Mouse (Mus musculus) G1E (cell line): ENCODE data around the gene Smarcd2. TPM values are rescaled to one million over a fixed set of nuclear protein-coding genes. Genes with fewer than 3 reads are reported as not detected.

Experiments used
- ATAC-seq: 2 replicates; pipeline ENCODE4 v1.8.0; 2016; ENCODE audit warnings: mild to moderate bottlenecking; ENCODE audit not compliant: insufficient number of reproducible peaks, poor library complexity, low FRiP score, severe bottlenecking; ENCODE audit errors: extremely low read depth
- DNase-seq: peaks from one replicate; pipeline ENCODE4 v3.0.0; 2012; ENCODE audit warnings: low spot score
- H3K27me3 ChIP-seq: 2 replicates; pipeline ENCODE4 v1.6.1; 2012; ENCODE audit warnings: mild to moderate bottlenecking, low read length, inconsistent platforms; ENCODE audit not compliant: insufficient read depth
- H3K36me3 ChIP-seq: replicated peaks from 2 replicates; pipeline ENCODE3; 2012; ENCODE audit warnings: mild to moderate bottlenecking, inconsistent platforms
- H3K4me1 ChIP-seq: 2 replicates; pipeline ENCODE4 v1.6.1; 2012; ENCODE audit warnings: low read depth, low read length, inconsistent platforms, mixed read lengths; ENCODE audit not compliant: insufficient read depth
- H3K4me3 ChIP-seq: 2 replicates; pipeline ENCODE4 v1.5.1; 2012; ENCODE audit warnings: low read depth, mild to moderate bottlenecking, inconsistent platforms, low read length, moderate library complexity, mixed read lengths
- H3K9me3 ChIP-seq: replicated peaks from 2 replicates; pipeline ENCODE4 v1.6.1; 2012; ENCODE audit warnings: inconsistent platforms
- CTCF ChIP-seq: IDR thresholded peaks from 2 replicates; pipeline ENCODE4 v1.5.1; 2012; ENCODE audit warnings: low read depth, low read length, inconsistent platforms, mixed read lengths
- GATA1 ChIP-seq: IDR thresholded peaks from 2 replicates; pipeline ENCODE4 v1.6.1; 2012; ENCODE audit warnings: borderline replicate concordance, low read length, inconsistent platforms, mixed read lengths
- GATA2 ChIP-seq: IDR thresholded peaks from 2 replicates; pipeline ENCODE4 v1.6.1; 2012; ENCODE audit warnings: low read depth, low read length, inconsistent platforms, borderline replicate concordance
- POLR2AphosphoS5 ChIP-seq: IDR thresholded peaks from 2 replicates; pipeline ENCODE4 v1.6.1; 2012; ENCODE audit warnings: low read depth, low read length, inconsistent platforms; ENCODE audit not compliant: insufficient replicate concordance
- TAL1 ChIP-seq: conservative IDR thresholded peaks from 2 replicates; pipeline ENCODE4 v1.6.1; 2012; ENCODE audit warnings: low read depth, low read length, inconsistent platforms, mixed read lengths
- polyA plus RNA-seq: library from polyadenylated mRNA; stranded (reverse); fragments of >175 nt; gene quantifications from 2 replicates; pipeline ENCODE4 v1.2.3, GENCODE M21; 2012
- total RNA-seq, 2 experiments: library from RNA; stranded (forward) in 1 of 2; stranded (reverse) in 1 of 2; fragments of 200-1000 nt in 1 of 2; fragments of >200 nt in 1 of 2; fragmentation: Nextera tagmentation in 1 of 2; gene quantifications; 2 replicates each; pipeline ENCODE4 v1.2.3; 2014 to 2017

The Smarcd2 gene
- total and polyA plus RNA-seq, 3 experiments, result 94.1 to 139 (median 138) TPM

DNA sequence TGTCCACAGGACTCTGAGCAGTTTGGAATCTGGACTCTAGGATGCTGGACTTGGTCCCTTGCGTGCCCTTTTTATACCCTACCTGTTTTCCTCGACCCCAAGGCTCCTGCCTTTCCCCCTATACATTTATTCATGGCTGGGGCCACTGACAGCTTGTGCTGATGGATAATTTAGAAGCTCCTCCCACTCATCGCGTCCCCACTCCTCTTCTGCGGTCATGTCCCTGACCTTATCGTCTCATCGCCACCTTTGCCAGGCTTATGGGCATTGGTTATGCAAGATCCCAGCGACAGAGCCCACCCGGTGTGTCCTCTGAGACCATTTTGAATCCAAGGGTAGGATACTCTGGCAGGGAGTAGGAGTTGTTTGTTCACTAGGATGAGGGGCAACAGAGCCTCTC is 29.0 kb upstream of the Smarcd2 start, which contains the start of gene Gh:
Gene Gh, minus strand, starts transcription at position 101 of the 400 bp plus-strand sequence.
- no peaks in the 10 kb centered on the region for H3K9me3 ChIP-seq
- peaks cover 50% of the 10 kb centered on the region for H3K27me3 ChIP-seq
- no peak within 1 kb of the TSS for H3K4me3 ChIP-seq
- H3K4me1 ChIP-seq, result no peaks in the 10 kb centered on the region
- no peak for ATAC-seq
- H3K36me3 ChIP-seq, result no peaks in the 10 kb centered on the region
- DNase-seq, result no peak
- no peak for TF ChIP-seq POLR2AphosphoS5
- no peak for TF ChIP-seq CTCF
- TF ChIP-seq GATA2, result no peak
- no peak for TF ChIP-seq TAL1
- TF ChIP-seq GATA1, result no peak

DNA sequence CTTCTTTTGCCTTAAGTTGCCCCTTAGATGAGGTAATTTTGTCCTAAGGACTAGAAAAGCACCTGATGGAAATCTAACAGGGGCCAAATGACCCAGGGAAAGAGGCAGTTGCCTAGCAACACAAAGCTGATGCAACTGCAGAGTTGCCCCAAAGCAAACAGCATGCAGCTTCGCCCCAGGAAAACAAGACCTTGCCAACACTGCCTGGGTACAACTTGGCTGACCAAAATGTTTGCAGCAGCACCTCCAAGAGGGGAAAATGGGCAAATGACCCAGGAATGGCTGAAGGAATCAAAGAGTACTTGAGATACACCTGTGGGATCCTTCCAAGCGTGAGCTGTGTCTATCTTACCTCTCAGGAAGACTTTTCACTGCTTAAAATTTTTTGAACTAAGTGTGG is 19.1 kb upstream of the Smarcd2 start:
- no peak for TF ChIP-seq CTCF
- TF ChIP-seq GATA1, result no peak
- TF ChIP-seq TAL1, result no peak
- TF ChIP-seq GATA2, result no peak
- no peak for DNase-seq

DNA sequence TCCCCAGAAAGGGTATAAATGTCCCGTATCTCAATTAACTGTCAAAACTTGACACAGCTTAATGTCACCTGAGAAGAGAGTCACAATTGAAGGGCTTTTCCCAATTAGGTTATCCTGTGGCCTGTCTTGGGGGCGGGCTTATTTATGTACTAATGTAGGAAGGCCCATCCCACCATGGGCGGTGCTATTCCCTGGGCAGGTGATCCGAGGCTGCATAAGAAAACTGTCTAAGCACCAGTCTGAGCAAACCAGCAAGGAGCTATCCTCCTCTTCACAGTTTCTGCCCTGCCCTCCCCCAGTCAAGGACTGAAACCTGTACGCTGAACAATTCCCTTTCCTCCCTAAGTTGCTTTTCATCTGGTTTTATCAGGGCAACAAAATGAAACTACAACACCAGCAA is 17.6 kb upstream of the Smarcd2 start:
- no peak for ATAC-seq
- H3K9me3 ChIP-seq, result no peaks in the 10 kb centered on the region
- TF ChIP-seq GATA1 (no peak), GATA2 (no peak), CTCF (no peak), TAL1 (no peak), POLR2AphosphoS5 (no peak)
- peaks cover 40% of the 10 kb centered on the region for H3K27me3 ChIP-seq
- H3K4me3 ChIP-seq, result no peak overlapping the region
- no peaks in the 10 kb centered on the region for H3K36me3 ChIP-seq
- peaks cover 6% of the 10 kb centered on the region for H3K4me1 ChIP-seq
- no peak for DNase-seq

More for the DNA sequence above, 19.1 kb upstream of the Smarcd2 start:
- H3K9me3 ChIP-seq, result no peaks in the 10 kb centered on the region
- H3K36me3 ChIP-seq, result no peaks in the 10 kb centered on the region
- ATAC-seq, result no peak
- H3K27me3 ChIP-seq, result peaks cover 28% of the 10 kb centered on the region
- no peak overlapping the region for H3K4me3 ChIP-seq
- peaks cover 6% of the 10 kb centered on the region for H3K4me1 ChIP-seq

DNA sequence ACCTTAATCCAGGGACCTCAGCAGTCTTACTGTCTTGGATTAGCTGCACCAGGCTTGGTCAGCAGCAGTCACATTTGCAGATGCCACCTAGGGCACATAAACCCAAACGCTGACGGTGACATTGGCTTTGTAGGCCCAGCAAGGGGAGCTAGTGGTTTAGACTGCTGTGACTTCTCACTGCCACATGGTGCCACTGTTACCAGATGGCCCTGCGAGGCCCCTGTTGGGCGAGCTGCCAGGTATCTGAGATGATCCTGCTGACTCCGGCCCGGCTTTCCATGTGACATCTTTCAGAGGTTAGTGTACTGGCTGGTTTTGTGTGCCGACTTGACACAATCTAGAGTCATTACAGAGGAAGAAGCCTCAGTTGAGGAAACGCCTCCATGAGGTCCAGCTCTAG is 16.6 kb upstream of the Smarcd2 start:
- ATAC-seq (no peak), DNase-seq (no peak)
- no peak for TF ChIP-seq GATA2
- TF ChIP-seq POLR2AphosphoS5, result no peak
- TF ChIP-seq TAL1, result no peak
- no peak for TF ChIP-seq CTCF
- no peak for TF ChIP-seq GATA1
- no peak overlapping the region for H3K4me3 ChIP-seq
- H3K4me1 ChIP-seq, result peaks cover 6% of the 10 kb centered on the region
- peaks cover 49% of the 10 kb centered on the region for H3K27me3 ChIP-seq
- no peaks in the 10 kb centered on the region for H3K9me3 ChIP-seq
- H3K36me3 ChIP-seq, result no peaks in the 10 kb centered on the region

DNA sequence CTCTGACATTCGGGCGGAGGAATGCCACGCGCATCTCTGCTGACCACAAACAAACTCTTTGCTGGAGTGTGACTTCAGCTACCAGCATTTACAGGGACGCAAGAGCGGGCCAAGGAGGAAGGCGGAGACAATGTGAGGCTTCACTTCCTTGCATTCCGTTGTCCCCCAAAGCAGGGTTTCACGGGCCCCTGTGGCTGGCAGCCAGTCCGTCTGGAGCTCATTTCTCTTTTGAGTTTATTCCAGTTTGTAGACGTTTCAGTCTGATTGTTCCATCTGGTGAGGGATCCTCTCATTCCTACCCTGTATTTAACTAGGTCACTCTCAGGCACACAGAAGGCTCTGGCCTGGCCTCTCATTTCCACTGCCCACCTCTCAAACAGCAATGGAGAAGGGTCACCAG is 14.2 kb upstream of the Smarcd2 start:
- peaks cover 68% of the 10 kb centered on the region for H3K27me3 ChIP-seq
- H3K9me3 ChIP-seq, result no peaks in the 10 kb centered on the region
- H3K4me3 ChIP-seq, result no peak overlapping the region
- ATAC-seq (no peak), DNase-seq (no peak)
- TF ChIP-seq GATA1 (no peak), GATA2 (no peak), CTCF (no peak), POLR2AphosphoS5 (no peak), TAL1 (no peak)
- no peaks in the 10 kb centered on the region for H3K36me3 ChIP-seq
- peaks cover 6% of the 10 kb centered on the region for H3K4me1 ChIP-seq

DNA sequence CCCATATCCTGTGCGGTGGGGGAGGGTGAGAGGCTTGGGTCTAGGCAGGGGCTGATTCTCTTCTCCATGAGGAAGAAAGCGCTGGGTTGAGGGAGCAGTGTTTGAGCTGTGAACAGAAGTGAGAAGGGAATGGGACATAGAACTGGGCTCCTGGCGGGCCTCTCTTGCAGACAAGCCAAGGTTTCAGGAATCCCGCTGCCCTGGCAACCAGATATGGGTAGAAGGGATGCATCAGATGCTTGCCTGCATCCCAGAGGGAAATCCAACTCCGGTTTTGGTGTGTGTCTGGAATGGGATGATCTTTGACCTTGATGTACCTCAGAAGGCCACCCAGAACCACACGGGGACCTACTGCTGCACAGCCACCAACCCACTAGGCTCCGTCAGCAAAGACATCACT is 13.4 kb upstream of the Smarcd2 start:
- no peak for ATAC-seq
- H3K4me3 ChIP-seq, result no peak overlapping the region
- H3K36me3 ChIP-seq, result no peaks in the 10 kb centered on the region

DNA sequence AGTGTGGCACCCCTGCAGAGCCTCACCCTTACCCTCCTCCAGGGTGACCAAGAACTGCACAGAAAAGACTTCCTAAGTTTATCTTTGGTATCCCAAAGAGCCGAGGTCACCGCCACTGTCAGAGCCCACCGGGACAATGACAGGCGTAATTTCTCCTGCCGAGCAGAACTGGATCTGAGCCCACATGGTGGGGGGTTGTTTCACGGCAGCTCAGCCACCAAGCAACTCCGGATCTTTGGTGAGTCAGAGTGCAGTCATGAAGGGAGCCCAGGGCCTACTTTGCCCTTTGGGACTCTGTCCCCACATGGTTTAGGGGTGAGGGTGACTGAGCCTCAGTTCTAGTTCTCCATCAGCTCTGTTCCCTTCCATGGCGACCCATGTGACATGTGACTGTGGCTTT is 11.4 kb upstream of the Smarcd2 start:
- H3K9me3 ChIP-seq, result no peaks in the 10 kb centered on the region
- H3K27me3 ChIP-seq, result peaks cover 63% of the 10 kb centered on the region
- no peaks in the 10 kb centered on the region for H3K36me3 ChIP-seq
- no peak for ATAC-seq
- TF ChIP-seq TAL1, result no peak
- TF ChIP-seq POLR2AphosphoS5, result no peak
- TF ChIP-seq GATA1, result no peak
- no peak for TF ChIP-seq GATA2
- TF ChIP-seq CTCF, result no peak
- no peak for DNase-seq
- H3K4me3 ChIP-seq, result no peak overlapping the region
- no peaks in the 10 kb centered on the region for H3K4me1 ChIP-seq

More for the DNA sequence above, 13.4 kb upstream of the Smarcd2 start:
- H3K9me3 ChIP-seq, result no peaks in the 10 kb centered on the region
- H3K4me1 ChIP-seq, result peaks cover 6% of the 10 kb centered on the region
- TF ChIP-seq TAL1, result no peak
- no peak for TF ChIP-seq CTCF
- TF ChIP-seq GATA1, result no peak
- no peak for TF ChIP-seq POLR2AphosphoS5
- no peak for TF ChIP-seq GATA2
- peaks cover 66% of the 10 kb centered on the region for H3K27me3 ChIP-seq
- no peak for DNase-seq
